Mouse (Mus musculus): ENCODE results near the gene Slc26a11. TPM values are rescaled to one million over a fixed set of nuclear protein-coding genes. Genes with fewer than 3 reads are reported as not detected.
"Not testable (repeated sequence)": the region's sequence is repeated elsewhere in the genome, so short reads cannot be mapped to it uniquely, and the experiment has no call there.

Gene Slc26a11
- total and polyA plus RNA-seq, 3 experiments = 2.0 to 9.9 (median 2.2) TPM

GRCm38 (mm10) chr11:119384904-119385303, 29.5 kb downstream of the Slc26a11 start:
- Histone ChIP-seq H3K79me2 (replicated peaks; ENCODE audit: control insufficient read depth, insufficient read depth, low read length) (no peaks in the 10 kb centered on the region), H3K27me3 (ENCODE audit: control insufficient read depth, insufficient read depth, low read length) (no peaks in the 10 kb centered on the region), H3K4me1 (ENCODE audit: control insufficient read depth, insufficient read depth, low read length) (peaks cover 4% of the 10 kb centered on the region), H3K9ac (ENCODE audit: low read depth, low read length) (no peak overlapping the region), H3K4me3 (no peak overlapping the region), H3K36me3 (ENCODE audit: control insufficient read depth, insufficient read depth, low read length) (no peaks in the 10 kb centered on the region), H3K27ac (no peak overlapping the region)
- no peak for DNase-seq
- TF ChIP-seq EP300 (IDR thresholded peaks at IDR 0.05; ENCODE audit: insufficient read depth, low read depth, low read length) (no peak), POLR2A (IDR thresholded peaks at IDR 0.05; ENCODE audit: insufficient read depth, low read depth, low read length) (no peak), CTCF (IDR thresholded peaks at IDR 0.05) (no peak)
- WGBS = 81% methylated on average over 4 of the region's 4 CpGs
- intact Hi-C loops (cut with DNase I) = no loop called here

GRCm38 (mm10) chr11:119386306-119386705, 30.9 kb downstream of the Slc26a11 start:
- H3K27me3 ChIP-seq (ENCODE audit: control insufficient read depth, insufficient read depth, low read length) = no peaks in the 10 kb centered on the region
- no peak overlapping the region for H3K27ac ChIP-seq
- DNase-seq = no peak
- intact Hi-C loops (cut with DNase I) = no loop called here
- H3K4me3 ChIP-seq = no peak overlapping the region
- TF ChIP-seq CTCF (IDR thresholded peaks at IDR 0.05) = no peak
- no peak for TF ChIP-seq EP300 (IDR thresholded peaks at IDR 0.05; ENCODE audit: insufficient read depth, low read depth, low read length)
- TF ChIP-seq POLR2A (IDR thresholded peaks at IDR 0.05; ENCODE audit: insufficient read depth, low read depth, low read length) = no peak
- peaks cover 6% of the 10 kb centered on the region for H3K4me1 ChIP-seq (ENCODE audit: control insufficient read depth, insufficient read depth, low read length)
- no peak overlapping the region for H3K9ac ChIP-seq (ENCODE audit: low read depth, low read length)
- H3K79me2 ChIP-seq (replicated peaks; ENCODE audit: control insufficient read depth, insufficient read depth, low read length) = no peaks in the 10 kb centered on the region
- H3K36me3 ChIP-seq (ENCODE audit: control insufficient read depth, insufficient read depth, low read length) = no peaks in the 10 kb centered on the region
- WGBS = 97% methylated on average over 5 of the region's 5 CpGs

GRCm38 (mm10) chr11:119387273-119387672, 31.9 kb downstream of the Slc26a11 start:
- H3K9ac ChIP-seq (ENCODE audit: low read depth, low read length); H3K36me3 ChIP-seq (ENCODE audit: control insufficient read depth, insufficient read depth, low read length); H3K27me3 ChIP-seq (ENCODE audit: control insufficient read depth, insufficient read depth, low read length); DNase-seq; intact Hi-C loops (cut with DNase I); H3K4me3 ChIP-seq; H3K27ac ChIP-seq; H3K79me2 ChIP-seq (replicated peaks; ENCODE audit: control insufficient read depth, insufficient read depth, low read length): not testable (repeated sequence)
- H3K4me1 ChIP-seq (ENCODE audit: control insufficient read depth, insufficient read depth, low read length) = peaks cover 12% of the 10 kb centered on the region
- WGBS = 32% methylated on average over 3 of the region's 3 CpGs

- H3K4me1 ChIP-seq (ENCODE audit: control insufficient read depth, insufficient read depth, low read length) = peaks cover 13% of the 10 kb centered on the region
- TF ChIP-seq CTCF (IDR thresholded peaks at IDR 0.05) (peak; percentile 67), EP300 (IDR thresholded peaks at IDR 0.05; ENCODE audit: insufficient read depth, low read depth, low read length) (0 out of 2 replicates have a peak, but pooled peaks have one; percentile 38), POLR2A (IDR thresholded peaks at IDR 0.05; ENCODE audit: insufficient read depth, low read depth, low read length) (no peak; the same call in 1 of the 2 replicates)
- H3K27ac ChIP-seq = peak overlapping the region; percentile 99
- H3K36me3 ChIP-seq (ENCODE audit: control insufficient read depth, insufficient read depth, low read length) = no peaks in the 10 kb centered on the region
- peak in 1 of 2 experiments; percentile 90 for DNase-seq
- H3K79me2 ChIP-seq (replicated peaks; ENCODE audit: control insufficient read depth, insufficient read depth, low read length) = no peaks in the 10 kb centered on the region
- H3K9ac ChIP-seq (ENCODE audit: low read depth, low read length) = peak overlapping the region; percentile 96
- no peaks in the 10 kb centered on the region for H3K27me3 ChIP-seq (ENCODE audit: control insufficient read depth, insufficient read depth, low read length)
- WGBS = under 1% methylated on average over 35 of the region's 35 CpGs
- intact Hi-C loops (cut with DNase I) = no loop called here
- peak overlapping the region; percentile 63 for H3K4me3 ChIP-seq
Observed at GRCm38 (mm10) chr11:119389851-119390270, 34.5 kb downstream of the Slc26a11 start.

GRCm38 (mm10) chr11:119390271-119391231, 35.2 kb downstream of the Slc26a11 start:
- Histone ChIP-seq H3K4me1 (ENCODE audit: control insufficient read depth, insufficient read depth, low read length) (peaks cover 16% of the 10 kb centered on the region), H3K9ac (ENCODE audit: low read depth, low read length) (peak overlapping the region; percentile 96), H3K27ac (peak overlapping the region; percentile 99), H3K27me3 (ENCODE audit: control insufficient read depth, insufficient read depth, low read length) (no peaks in the 10 kb centered on the region), H3K79me2 (replicated peaks; ENCODE audit: control insufficient read depth, insufficient read depth, low read length) (0 out of 2 replicates have a peak, but pooled peaks cover 2% of the 10 kb centered on the region), H3K4me3 (peak overlapping the region; percentile 63), H3K36me3 (ENCODE audit: control insufficient read depth, insufficient read depth, low read length) (no peaks in the 10 kb centered on the region)
- DNase-seq = peak; percentile 88 to 90
- TF ChIP-seq EP300 (IDR thresholded peaks at IDR 0.05; ENCODE audit: insufficient read depth, low read depth, low read length) = 0 out of 2 replicates have a peak, but pooled peaks have one; percentile 40
- 0 out of 2 replicates have a peak, but pooled peaks have one; percentile 7 for TF ChIP-seq CTCF (IDR thresholded peaks at IDR 0.05)
- TF ChIP-seq POLR2A (IDR thresholded peaks at IDR 0.05; ENCODE audit: insufficient read depth, low read depth, low read length) = peak; percentile 78
- intact Hi-C loops (cut with DNase I) = no loop called here
- WGBS = 2% methylated on average over 53 of the region's 53 CpGs

Data from heart, adult 2 months (tissue).